Mouse (Mus musculus): ENCODE data around the gene Fndc5. TPM values are rescaled to one million over a fixed set of nuclear protein-coding genes. Genes with fewer than 3 reads are reported as not detected.
A peak's percentile ranks its signal among the peaks of the same experiment; 100 is the strongest.

Fndc5 gene
- total and polyA plus RNA-seq, 2 experiments from 2014 or later: 19.6 to 38.4 TPM

DNA sequence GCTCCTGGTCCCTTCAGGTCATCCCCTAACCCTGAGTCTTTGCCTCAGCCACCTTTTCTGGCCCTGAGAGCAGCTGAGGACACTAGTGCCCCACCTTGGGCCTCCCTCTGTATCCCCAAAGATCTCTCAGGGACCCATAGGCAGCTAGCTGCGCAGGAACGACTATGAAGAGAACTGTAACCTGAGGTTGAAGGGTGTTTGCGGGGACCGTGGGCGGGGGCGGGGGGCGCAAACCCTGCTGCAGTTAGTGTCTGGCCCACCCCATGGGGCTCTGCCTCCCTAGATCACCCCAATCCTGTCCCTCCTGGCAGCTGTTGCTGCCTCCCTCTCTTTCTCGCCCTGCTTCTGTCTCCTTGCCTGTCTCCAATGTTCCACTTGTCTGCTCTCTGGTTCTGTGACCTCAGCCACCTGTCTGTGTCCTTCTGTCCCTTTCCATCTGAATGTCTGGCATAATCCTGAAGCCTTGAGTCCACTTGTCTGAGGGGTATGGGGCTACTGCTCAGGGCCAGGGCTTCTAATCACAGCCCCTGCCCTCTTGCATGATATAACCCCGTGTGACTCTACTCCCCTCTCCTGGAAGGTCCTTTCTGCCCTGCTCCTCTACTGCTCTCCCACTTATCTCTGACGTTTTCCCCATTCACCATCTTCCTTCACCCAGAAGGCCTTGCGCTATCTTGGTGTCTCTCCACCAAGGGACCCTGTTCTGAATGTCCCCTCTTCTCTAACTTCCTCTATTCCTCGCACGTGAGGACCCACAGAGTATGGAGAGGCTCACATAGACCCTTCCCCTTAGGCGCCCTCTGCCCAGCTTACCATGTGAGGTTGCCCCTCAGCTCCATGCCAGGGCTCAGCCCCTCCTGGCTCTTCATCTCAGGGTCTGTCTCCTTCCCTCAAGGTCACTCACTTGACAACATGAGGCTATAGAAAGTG, 858 bp downstream of the Fndc5 start:
- H3K4me3 ChIP-seq (ENCODE audit: low read length): peak overlapping the region; percentile 63
- no peaks in the 10 kb centered on the region for H3K27me3 ChIP-seq (ENCODE audit: insufficient read depth, low read length)
- no peaks in the 10 kb centered on the region for H3K9me3 ChIP-seq (ENCODE audit: low read length)
- ATAC-seq: no peak
- H3K36me3 ChIP-seq (ENCODE audit: insufficient read depth, low read length): no peaks in the 10 kb centered on the region
- DNase-seq (ENCODE audit: low spot score): no peak
- no peak overlapping the region for H3K27ac ChIP-seq
- H3K9ac ChIP-seq (replicated peaks; ENCODE audit: low read length): peak overlapping the region; percentile 77; the same call in 1 of the 2 replicates
- TF ChIP-seq CTCF (IDR thresholded peaks at IDR 0.05; ENCODE audit: low read depth): no peak
- WGBS: 50% methylated on average over 14 of the region's 14 CpGs
- peak overlapping the region; percentile 88 for H3K4me2 ChIP-seq (ENCODE audit: low read depth, low read length)
- H3K4me1 ChIP-seq (ENCODE audit: insufficient read depth, low read length): peaks cover 18% of the 10 kb centered on the region

- ATAC-seq (no peak), DNase-seq (ENCODE audit: low spot score) (no peak)
- Histone ChIP-seq H3K27me3 (ENCODE audit: insufficient read depth, low read length) (no peaks in the 10 kb centered on the region), H3K27ac (no peak overlapping the region), H3K4me3 (ENCODE audit: low read length) (no peak overlapping the region), H3K36me3 (ENCODE audit: insufficient read depth, low read length) (no peaks in the 10 kb centered on the region), H3K4me1 (ENCODE audit: insufficient read depth, low read length) (peaks cover 29% of the 10 kb centered on the region), H3K9ac (replicated peaks; ENCODE audit: low read length) (no peak overlapping the region), H3K9me3 (ENCODE audit: low read length) (no peaks in the 10 kb centered on the region), H3K4me2 (ENCODE audit: low read depth, low read length) (no peak overlapping the region)
- WGBS: 90% methylated on average over 5 of the region's 5 CpGs
- TF ChIP-seq CTCF (IDR thresholded peaks at IDR 0.05; ENCODE audit: low read depth): no peak
Observed at GRCm38 (mm10) chr4:129139642-129140041, 2.8 kb downstream of the Fndc5 start.

DNA sequence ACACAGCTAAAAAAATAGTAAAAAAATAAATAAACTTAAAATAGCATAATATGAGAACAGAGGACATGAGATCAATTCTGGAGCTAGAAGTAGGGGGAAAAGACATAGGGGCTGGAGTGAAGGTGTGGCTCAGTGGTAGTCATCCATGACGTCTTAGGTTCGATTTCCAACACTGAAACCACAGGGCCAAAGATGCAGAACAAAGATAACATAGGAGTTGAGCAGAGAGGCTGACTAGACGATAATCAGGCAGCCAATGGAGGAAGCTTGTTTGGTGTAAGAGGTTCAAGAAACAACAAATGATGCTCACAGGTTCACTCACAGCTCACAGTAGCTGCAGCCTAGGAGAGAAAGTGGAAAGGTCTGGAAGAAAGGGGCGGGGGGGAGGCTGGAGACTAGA, 4.0 kb downstream of the Fndc5 start:
- WGBS: 90% methylated on average over 4 of the region's 4 CpGs
- H3K9ac ChIP-seq (replicated peaks; ENCODE audit: low read length): no peak overlapping the region
- H3K9me3 ChIP-seq (ENCODE audit: low read length): no peaks in the 10 kb centered on the region
- no peak for TF ChIP-seq CTCF (IDR thresholded peaks at IDR 0.05; ENCODE audit: low read depth)
- no peak overlapping the region for H3K4me3 ChIP-seq (ENCODE audit: low read length)
- ATAC-seq: no peak
- no peak for DNase-seq (ENCODE audit: low spot score)
- H3K4me1 ChIP-seq (ENCODE audit: insufficient read depth, low read length): peaks cover 38% of the 10 kb centered on the region
- no peaks in the 10 kb centered on the region for H3K36me3 ChIP-seq (ENCODE audit: insufficient read depth, low read length)
- H3K27me3 ChIP-seq (ENCODE audit: insufficient read depth, low read length): no peaks in the 10 kb centered on the region
- H3K4me2 ChIP-seq (ENCODE audit: low read depth, low read length): no peak overlapping the region
- H3K27ac ChIP-seq: no peak overlapping the region

DNA sequence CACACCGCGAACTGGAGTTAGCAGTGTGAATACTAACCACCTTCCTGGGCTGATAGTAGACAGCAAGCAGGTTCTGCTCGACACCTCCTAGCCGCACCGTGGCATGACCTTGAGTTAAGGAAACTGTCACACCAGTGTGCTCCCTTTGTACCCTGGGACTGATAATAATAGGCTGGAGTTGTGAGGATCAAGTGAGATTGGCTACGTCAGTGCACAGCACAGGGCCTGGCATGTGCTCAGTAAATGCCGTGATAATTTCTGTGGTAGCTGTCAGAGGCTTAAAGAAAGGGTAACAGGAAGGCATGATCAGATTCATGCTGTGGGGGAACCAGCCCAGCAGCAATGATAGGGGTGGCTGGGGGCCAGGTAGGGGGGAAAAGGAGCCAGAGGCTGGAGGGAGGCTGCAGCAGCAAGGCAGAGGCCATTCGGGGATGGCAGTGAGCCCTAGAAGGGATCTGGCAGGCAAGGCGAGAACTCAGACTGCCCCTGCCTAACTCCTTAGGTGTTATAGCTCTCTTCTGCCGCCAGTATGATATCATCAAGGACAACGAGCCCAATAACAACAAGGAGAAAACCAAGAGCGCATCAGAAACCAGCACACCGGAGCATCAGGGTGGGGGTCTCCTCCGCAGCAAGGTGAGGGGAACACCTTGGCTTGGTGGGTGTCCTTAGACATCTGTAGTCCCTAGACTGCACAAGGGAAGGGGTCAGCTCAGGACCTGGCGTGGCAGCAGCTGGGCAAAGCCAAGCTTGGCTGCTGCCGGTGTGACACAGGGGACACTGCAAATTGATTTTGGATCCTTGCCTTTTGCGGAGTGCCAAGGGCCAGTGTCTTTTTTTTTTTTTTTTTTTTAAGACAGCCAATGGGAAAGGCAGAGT, 5.0 kb downstream of the Fndc5 start:
- no peak overlapping the region for H3K4me3 ChIP-seq (ENCODE audit: low read length)
- ATAC-seq (no peak), DNase-seq (ENCODE audit: low spot score) (peak; percentile 59)
- H3K27ac ChIP-seq: peak overlapping the region; percentile 82; the same call in 1 of the 2 replicates
- H3K4me1 ChIP-seq (ENCODE audit: insufficient read depth, low read length): peaks cover 38% of the 10 kb centered on the region
- H3K4me2 ChIP-seq (ENCODE audit: low read depth, low read length): no peak overlapping the region
- H3K36me3 ChIP-seq (ENCODE audit: insufficient read depth, low read length): no peaks in the 10 kb centered on the region
- H3K27me3 ChIP-seq (ENCODE audit: insufficient read depth, low read length): no peaks in the 10 kb centered on the region
- no peak overlapping the region for H3K9ac ChIP-seq (replicated peaks; ENCODE audit: low read length)
- no peaks in the 10 kb centered on the region for H3K9me3 ChIP-seq (ENCODE audit: low read length)
- TF ChIP-seq CTCF (IDR thresholded peaks at IDR 0.05; ENCODE audit: low read depth): no peak
- WGBS: 50% methylated on average over 17 of the region's 17 CpGs

GRCm38 (mm10) chr4:129142439-129143045, 5.7 kb downstream of the Fndc5 start:
- no peak overlapping the region for H3K4me3 ChIP-seq (ENCODE audit: low read length)
- no peak for ATAC-seq
- no peak overlapping the region for H3K9ac ChIP-seq (replicated peaks; ENCODE audit: low read length)
- 59% methylated on average over 11 of the region's 11 CpGs for WGBS
- no peaks in the 10 kb centered on the region for H3K27me3 ChIP-seq (ENCODE audit: insufficient read depth, low read length)
- no peaks in the 10 kb centered on the region for H3K36me3 ChIP-seq (ENCODE audit: insufficient read depth, low read length)
- TF ChIP-seq CTCF (IDR thresholded peaks at IDR 0.05; ENCODE audit: low read depth): no peak
- peak overlapping the region; percentile 82; the same call in 1 of the 2 replicates for H3K27ac ChIP-seq
- no peak for DNase-seq (ENCODE audit: low spot score)
- H3K4me2 ChIP-seq (ENCODE audit: low read depth, low read length): no peak overlapping the region
- H3K9me3 ChIP-seq (ENCODE audit: low read length): no peaks in the 10 kb centered on the region
- H3K4me1 ChIP-seq (ENCODE audit: insufficient read depth, low read length): peaks cover 38% of the 10 kb centered on the region

DNA sequence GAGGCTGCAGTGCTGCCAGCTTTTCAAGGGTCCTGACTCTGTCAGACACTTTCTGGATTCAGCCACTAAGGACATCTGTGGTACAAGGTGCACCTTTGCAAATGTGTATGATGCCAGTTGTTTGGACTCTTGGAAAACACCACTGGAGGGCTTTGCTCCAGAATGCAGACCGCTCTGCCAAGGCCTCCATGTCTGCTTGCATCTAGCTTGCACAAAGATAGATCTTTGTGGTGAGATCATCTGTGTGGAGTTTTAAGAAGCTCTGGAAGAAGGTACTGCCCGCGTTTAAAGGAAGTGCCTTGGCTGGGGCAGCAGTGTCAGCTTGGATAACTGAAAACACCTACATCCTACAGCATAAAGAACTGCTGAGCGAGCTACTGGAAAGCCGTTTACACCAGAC, 6.7 kb downstream of the Fndc5 start:
- no peak overlapping the region for H3K4me2 ChIP-seq (ENCODE audit: low read depth, low read length)
- no peaks in the 10 kb centered on the region for H3K36me3 ChIP-seq (ENCODE audit: insufficient read depth, low read length)
- no peaks in the 10 kb centered on the region for H3K9me3 ChIP-seq (ENCODE audit: low read length)
- H3K4me1 ChIP-seq (ENCODE audit: insufficient read depth, low read length): peaks cover 38% of the 10 kb centered on the region
- ATAC-seq (no peak), DNase-seq (ENCODE audit: low spot score) (no peak)
- TF ChIP-seq CTCF (IDR thresholded peaks at IDR 0.05; ENCODE audit: low read depth): no peak
- no peaks in the 10 kb centered on the region for H3K27me3 ChIP-seq (ENCODE audit: insufficient read depth, low read length)
- no peak overlapping the region for H3K9ac ChIP-seq (replicated peaks; ENCODE audit: low read length)
- WGBS: 74% methylated on average over 5 of the region's 5 CpGs
- peak overlapping the region; percentile 82; the same call in 1 of the 2 replicates for H3K27ac ChIP-seq
- H3K4me3 ChIP-seq (ENCODE audit: low read length): no peak overlapping the region
